Mouse (Mus musculus): ENCODE data around the gene Cds1. TPM values are rescaled to one million over a fixed set of nuclear protein-coding genes. Genes with fewer than 3 reads are reported as not detected.

Cds1 gene
- polyA plus RNA-seq, 1 experiment from 2014 or later: 10.2 TPM

DNA sequence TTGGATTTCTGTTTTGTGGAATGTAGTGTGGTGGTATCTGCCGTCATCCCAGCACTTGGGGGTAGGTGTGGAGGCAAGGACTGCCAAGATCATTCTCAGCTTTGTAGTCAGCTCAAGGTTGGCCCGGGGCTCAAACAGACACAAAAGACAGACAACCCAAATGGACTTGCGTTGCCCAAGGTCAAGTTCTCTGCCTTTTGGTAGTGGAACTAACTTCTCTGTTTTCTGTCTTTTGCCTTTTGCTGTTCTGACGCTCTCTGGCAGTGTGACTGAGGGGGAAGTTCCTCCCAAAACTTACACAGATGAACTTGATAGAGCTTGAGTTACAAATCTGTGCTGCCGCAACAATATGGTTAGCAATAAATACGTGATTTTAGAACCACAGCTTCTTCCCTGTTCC, 1.3 kb downstream of the Cds1 start:
- ATAC-seq (ENCODE audit: low read depth): no peak
- H3K9me3 ChIP-seq (ENCODE audit: control insufficient read depth, low read length): no peaks in the 10 kb centered on the region
- peaks cover 38% of the 10 kb centered on the region for H3K27me3 ChIP-seq (replicated peaks; ENCODE audit: control insufficient read depth, insufficient read depth, low read length)
- peak overlapping the region; percentile 99 for H3K4me2 ChIP-seq (ENCODE audit: low read depth, low read length)
- no peaks in the 10 kb centered on the region for H3K36me3 ChIP-seq (ENCODE audit: control insufficient read depth, insufficient read depth, low read length)
- peaks cover 10% of the 10 kb centered on the region; the same call in 1 of the 2 replicates for H3K4me1 ChIP-seq (ENCODE audit: control insufficient read depth, insufficient read depth, low read length)
- H3K4me3 ChIP-seq (ENCODE audit: low read depth, low read length): peak overlapping the region; percentile 76
- H3K9ac ChIP-seq (ENCODE audit: low read depth, low read length): no peak overlapping the region; the same call in 1 of the 2 replicates
- no peak for DNase-seq (ENCODE audit: low spot score)
- 14% methylated on average over 6 of the region's 6 CpGs for WGBS
- H3K27ac ChIP-seq (replicated peaks; ENCODE audit: low read depth, low read length): no peak overlapping the region

DNA sequence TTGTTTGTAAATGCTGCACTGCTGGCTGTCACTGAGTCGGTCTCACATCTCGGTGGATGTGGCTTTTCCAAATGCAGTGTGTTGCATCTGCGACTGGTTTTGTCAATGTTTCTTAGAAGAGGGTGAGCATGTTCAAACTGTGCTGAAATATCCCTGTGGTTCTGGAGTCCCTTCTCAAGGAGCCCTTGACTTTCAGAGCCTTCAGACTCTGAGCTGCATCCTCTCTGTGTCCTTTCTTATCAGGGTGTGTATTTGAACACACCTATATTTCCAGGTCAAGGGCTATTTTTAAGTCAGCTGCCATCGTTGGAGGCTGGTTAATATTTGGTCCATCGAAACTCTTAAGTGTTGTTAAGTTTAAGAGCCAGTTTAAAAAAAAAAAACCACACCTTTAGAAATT, 2.2 kb downstream of the Cds1 start:
- Histone ChIP-seq H3K4me1 (ENCODE audit: control insufficient read depth, insufficient read depth, low read length) (peaks cover 10% of the 10 kb centered on the region; the same call in 1 of the 2 replicates), H3K36me3 (ENCODE audit: control insufficient read depth, insufficient read depth, low read length) (no peaks in the 10 kb centered on the region), H3K4me2 (ENCODE audit: low read depth, low read length) (peak overlapping the region; percentile 99), H3K9ac (ENCODE audit: low read depth, low read length) (no peak overlapping the region), H3K27ac (replicated peaks; ENCODE audit: low read depth, low read length) (no peak overlapping the region), H3K4me3 (ENCODE audit: low read depth, low read length) (peak overlapping the region; percentile 76; the same call in 1 of the 2 replicates), H3K9me3 (ENCODE audit: control insufficient read depth, low read length) (no peaks in the 10 kb centered on the region), H3K27me3 (replicated peaks; ENCODE audit: control insufficient read depth, insufficient read depth, low read length) (peaks cover 38% of the 10 kb centered on the region)
- ATAC-seq (ENCODE audit: low read depth) (no peak), DNase-seq (ENCODE audit: low spot score) (no peak)
- WGBS: 49% methylated on average over 5 of the region's 5 CpGs

DNA sequence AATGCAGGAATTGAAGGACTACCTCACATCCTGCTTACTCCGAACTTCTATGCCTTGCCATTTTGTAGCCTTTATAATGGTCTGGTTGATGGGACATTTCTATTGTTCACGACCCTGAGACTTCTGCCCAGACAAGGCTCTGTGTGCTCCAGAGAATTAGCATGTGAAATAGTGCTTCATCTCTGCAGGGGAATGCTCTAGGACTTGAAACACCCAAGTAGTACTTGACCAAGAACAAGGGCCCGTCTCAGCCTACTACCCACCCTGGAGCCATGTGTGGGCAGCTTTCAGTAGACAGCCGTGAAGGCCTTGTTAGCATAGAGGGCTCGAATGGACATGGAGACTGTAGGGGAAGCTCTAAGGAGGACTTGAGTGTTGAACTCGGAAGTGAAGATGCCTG, 2.6 kb downstream of the Cds1 start:
- 77% methylated on average over 6 of the region's 6 CpGs for WGBS
- Histone ChIP-seq H3K4me2 (ENCODE audit: low read depth, low read length) (no peak overlapping the region), H3K9me3 (ENCODE audit: control insufficient read depth, low read length) (no peaks in the 10 kb centered on the region), H3K4me1 (ENCODE audit: control insufficient read depth, insufficient read depth, low read length) (peaks cover 10% of the 10 kb centered on the region; the same call in 1 of the 2 replicates), H3K9ac (ENCODE audit: low read depth, low read length) (no peak overlapping the region), H3K27ac (replicated peaks; ENCODE audit: low read depth, low read length) (no peak overlapping the region), H3K4me3 (ENCODE audit: low read depth, low read length) (no peak overlapping the region), H3K27me3 (replicated peaks; ENCODE audit: control insufficient read depth, insufficient read depth, low read length) (peaks cover 38% of the 10 kb centered on the region), H3K36me3 (ENCODE audit: control insufficient read depth, insufficient read depth, low read length) (no peaks in the 10 kb centered on the region)
- DNase-seq (ENCODE audit: low spot score) (no peak), ATAC-seq (ENCODE audit: low read depth) (no peak)

DNA sequence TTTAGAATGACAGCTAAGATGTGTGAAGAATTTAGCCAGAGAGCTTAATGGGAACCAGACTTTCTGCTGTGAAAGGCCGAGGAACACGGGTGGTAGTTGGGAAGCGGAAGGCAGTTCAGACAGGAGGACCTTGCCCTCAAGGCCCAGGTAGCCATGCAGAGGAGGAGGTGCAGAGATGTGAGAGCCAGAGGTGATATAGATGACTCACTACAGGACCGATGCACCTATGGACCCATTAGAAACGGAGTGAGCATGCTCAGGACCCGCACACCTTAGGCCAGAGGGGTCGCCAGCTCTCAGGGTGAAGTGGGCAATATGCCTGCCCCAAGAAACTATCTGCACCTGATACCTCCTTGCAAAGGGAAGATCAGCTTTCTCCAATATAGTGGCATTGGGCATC, 3.6 kb downstream of the Cds1 start:
- no peaks in the 10 kb centered on the region for H3K9me3 ChIP-seq (ENCODE audit: control insufficient read depth, low read length)
- H3K27me3 ChIP-seq (replicated peaks; ENCODE audit: control insufficient read depth, insufficient read depth, low read length): peaks cover 34% of the 10 kb centered on the region
- H3K4me1 ChIP-seq (ENCODE audit: control insufficient read depth, insufficient read depth, low read length): peaks cover 10% of the 10 kb centered on the region; the same call in 1 of the 2 replicates
- no peak overlapping the region for H3K27ac ChIP-seq (replicated peaks; ENCODE audit: low read depth, low read length)
- H3K9ac ChIP-seq (ENCODE audit: low read depth, low read length): no peak overlapping the region
- H3K4me2 ChIP-seq (ENCODE audit: low read depth, low read length): no peak overlapping the region
- DNase-seq (ENCODE audit: low spot score) (no peak), ATAC-seq (ENCODE audit: low read depth) (no peak)
- WGBS: 74% methylated on average over 7 of the region's 7 CpGs
- no peaks in the 10 kb centered on the region for H3K36me3 ChIP-seq (ENCODE audit: control insufficient read depth, insufficient read depth, low read length)
- H3K4me3 ChIP-seq (ENCODE audit: low read depth, low read length): no peak overlapping the region

DNA sequence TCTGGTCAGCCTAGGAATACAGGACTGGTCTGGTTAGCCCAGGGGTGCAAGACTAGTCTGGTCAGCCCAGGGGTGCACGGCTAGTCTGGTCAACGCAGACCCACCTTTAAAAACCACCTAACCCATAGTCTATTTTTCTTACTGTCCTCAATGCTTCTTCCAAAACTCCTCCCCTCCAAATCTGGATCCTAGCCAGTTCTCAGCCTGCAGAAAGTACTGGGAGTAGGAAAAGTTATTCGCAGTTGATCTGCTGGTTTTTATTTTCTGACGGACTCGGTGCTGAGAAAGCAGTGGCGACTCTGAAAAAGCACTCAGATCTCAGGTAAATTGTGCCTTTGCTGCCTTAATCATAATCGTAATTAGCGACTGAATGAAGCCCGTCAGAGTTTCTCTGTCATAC, 7.7 kb downstream of the Cds1 start:
- no peak overlapping the region for H3K4me2 ChIP-seq (ENCODE audit: low read depth, low read length)
- H3K9me3 ChIP-seq (ENCODE audit: control insufficient read depth, low read length): no peaks in the 10 kb centered on the region
- ATAC-seq (ENCODE audit: low read depth) (no peak), DNase-seq (ENCODE audit: low spot score) (peak; percentile 65)
- H3K27ac ChIP-seq (replicated peaks; ENCODE audit: low read depth, low read length): no peak overlapping the region
- no peak overlapping the region for H3K9ac ChIP-seq (ENCODE audit: low read depth, low read length)
- no peak overlapping the region for H3K4me3 ChIP-seq (ENCODE audit: low read depth, low read length)
- peaks cover 11% of the 10 kb centered on the region for H3K27me3 ChIP-seq (replicated peaks; ENCODE audit: control insufficient read depth, insufficient read depth, low read length)
- no peaks in the 10 kb centered on the region for H3K36me3 ChIP-seq (ENCODE audit: control insufficient read depth, insufficient read depth, low read length)
- H3K4me1 ChIP-seq (ENCODE audit: control insufficient read depth, insufficient read depth, low read length): no peaks in the 10 kb centered on the region
- 61% methylated on average over 9 of the region's 9 CpGs for WGBS

DNA sequence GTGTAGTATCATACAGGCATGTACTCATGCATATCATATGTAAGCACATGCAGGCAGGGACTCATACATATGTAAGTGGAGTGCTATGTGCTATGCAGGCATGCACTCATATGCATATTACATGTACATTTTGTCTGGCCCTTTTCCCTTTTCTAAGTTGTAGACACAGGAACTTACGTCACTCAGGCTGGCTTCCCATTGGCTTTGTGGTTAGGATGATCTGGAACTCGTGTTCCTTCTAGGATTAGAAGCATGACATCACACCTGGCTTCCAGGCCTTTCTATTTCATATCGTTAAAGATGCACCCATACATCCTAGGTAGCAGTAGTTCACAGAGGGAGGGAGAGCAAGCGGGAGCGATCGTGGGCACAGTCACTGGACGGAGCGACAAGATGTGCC, 10.3 kb downstream of the Cds1 start:
- H3K9ac ChIP-seq (ENCODE audit: low read depth, low read length): no peak overlapping the region
- H3K4me2 ChIP-seq (ENCODE audit: low read depth, low read length): no peak overlapping the region
- no peaks in the 10 kb centered on the region for H3K9me3 ChIP-seq (ENCODE audit: control insufficient read depth, low read length)
- H3K36me3 ChIP-seq (ENCODE audit: control insufficient read depth, insufficient read depth, low read length): no peaks in the 10 kb centered on the region
- 84% methylated on average over 8 of the region's 8 CpGs for WGBS
- H3K4me3 ChIP-seq (ENCODE audit: low read depth, low read length): no peak overlapping the region
- H3K4me1 ChIP-seq (ENCODE audit: control insufficient read depth, insufficient read depth, low read length): 0 out of 2 replicates have a peak, but pooled peaks cover 3% of the 10 kb centered on the region
- no peak overlapping the region for H3K27ac ChIP-seq (replicated peaks; ENCODE audit: low read depth, low read length)
- no peaks in the 10 kb centered on the region; the same call in 1 of the 2 replicates for H3K27me3 ChIP-seq (replicated peaks; ENCODE audit: control insufficient read depth, insufficient read depth, low read length)
- DNase-seq (ENCODE audit: low spot score) (no peak), ATAC-seq (ENCODE audit: low read depth) (no peak)

DNA sequence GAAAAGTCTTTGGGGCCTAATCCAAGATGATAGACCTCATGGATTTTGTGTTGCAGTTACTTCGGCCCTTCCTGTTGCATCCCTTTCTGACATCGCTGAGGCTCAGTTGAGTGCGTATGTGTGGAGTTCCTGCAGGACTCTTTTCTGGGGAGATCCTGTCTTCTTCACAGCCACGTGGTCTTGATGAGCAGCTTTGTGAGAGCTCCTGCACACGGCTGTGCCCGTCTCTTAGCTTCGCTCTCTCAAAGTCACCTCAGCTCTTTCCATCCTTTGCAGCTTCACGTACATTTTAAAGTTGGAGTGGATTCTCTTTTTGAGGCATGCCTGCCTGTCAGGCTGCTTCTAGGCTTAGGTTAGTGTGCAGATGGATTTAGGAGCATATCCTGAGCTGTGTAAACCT, 11.6 kb downstream of the Cds1 start:
- Histone ChIP-seq H3K27me3 (replicated peaks; ENCODE audit: control insufficient read depth, insufficient read depth, low read length) (no peaks in the 10 kb centered on the region; the same call in 1 of the 2 replicates), H3K27ac (replicated peaks; ENCODE audit: low read depth, low read length) (no peak overlapping the region), H3K4me2 (ENCODE audit: low read depth, low read length) (no peak overlapping the region), H3K9ac (ENCODE audit: low read depth, low read length) (no peak overlapping the region), H3K4me3 (ENCODE audit: low read depth, low read length) (no peak overlapping the region), H3K9me3 (ENCODE audit: control insufficient read depth, low read length) (no peaks in the 10 kb centered on the region), H3K36me3 (ENCODE audit: control insufficient read depth, insufficient read depth, low read length) (no peaks in the 10 kb centered on the region), H3K4me1 (ENCODE audit: control insufficient read depth, insufficient read depth, low read length) (0 out of 2 replicates have a peak, but pooled peaks cover 3% of the 10 kb centered on the region)
- 79% methylated on average over 8 of the region's 8 CpGs for WGBS
- no peak for ATAC-seq (ENCODE audit: low read depth)
- DNase-seq (ENCODE audit: low spot score): no peak

DNA sequence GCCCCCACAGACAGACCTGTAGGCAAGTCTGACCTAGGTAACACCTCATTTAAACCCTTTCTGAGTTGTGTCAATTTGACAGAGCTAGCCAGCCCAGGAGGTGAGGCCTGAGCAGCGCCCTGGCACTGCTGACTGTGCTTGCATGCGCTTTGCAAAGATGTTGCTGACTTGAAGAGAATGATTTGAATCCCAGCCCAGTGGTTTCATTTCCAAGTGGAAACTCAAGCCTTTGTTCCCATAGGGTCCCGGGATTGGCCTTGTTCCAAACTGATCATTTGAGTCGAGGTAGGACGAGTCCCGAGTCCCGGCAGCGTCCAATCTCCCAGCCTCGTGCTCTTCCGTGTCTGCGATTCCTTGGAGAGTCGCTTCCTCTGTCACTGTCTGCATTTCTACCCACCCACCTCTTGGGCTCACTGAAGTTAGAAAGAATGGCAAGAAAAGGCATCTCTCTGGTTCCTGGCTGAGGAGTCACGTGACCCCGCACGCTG, 14.5 kb downstream of the Cds1 start:
- H3K4me3 ChIP-seq (ENCODE audit: low read depth, low read length): no peak overlapping the region
- 74% methylated on average over 15 of the region's 15 CpGs for WGBS
- H3K4me2 ChIP-seq (ENCODE audit: low read depth, low read length): no peak overlapping the region
- peaks cover 3% of the 10 kb centered on the region; the same call in 1 of the 2 replicates for H3K4me1 ChIP-seq (ENCODE audit: control insufficient read depth, insufficient read depth, low read length)
- no peaks in the 10 kb centered on the region for H3K9me3 ChIP-seq (ENCODE audit: control insufficient read depth, low read length)
- no peaks in the 10 kb centered on the region for H3K27me3 ChIP-seq (replicated peaks; ENCODE audit: control insufficient read depth, insufficient read depth, low read length)
- no peak overlapping the region for H3K27ac ChIP-seq (replicated peaks; ENCODE audit: low read depth, low read length)
- DNase-seq (ENCODE audit: low spot score) (peak; percentile 76), ATAC-seq (ENCODE audit: low read depth) (peak; percentile 58; the same call in 1 of the 2 replicates)
- no peaks in the 10 kb centered on the region for H3K36me3 ChIP-seq (ENCODE audit: control insufficient read depth, insufficient read depth, low read length)
- no peak overlapping the region for H3K9ac ChIP-seq (ENCODE audit: low read depth, low read length)

DNA sequence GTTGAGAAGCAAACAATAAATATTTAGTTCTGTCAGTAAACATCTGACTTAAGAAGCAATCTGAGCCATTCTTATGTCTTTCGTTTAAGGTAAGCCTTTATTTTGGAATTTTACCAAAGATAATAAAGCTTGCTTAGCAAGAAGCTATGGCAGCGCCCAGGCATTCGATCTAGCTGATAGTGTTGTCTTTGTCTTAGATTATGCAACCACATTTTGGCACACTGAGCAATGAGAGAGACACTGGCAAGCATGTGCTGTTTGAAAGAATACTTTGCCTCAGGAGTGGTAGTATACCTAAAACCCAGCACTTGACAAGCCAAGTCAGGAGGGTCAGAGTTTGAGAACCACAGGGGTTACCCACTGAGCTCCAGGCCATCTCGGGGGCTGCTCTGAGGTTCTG, 16.0 kb downstream of the Cds1 start:
- DNase-seq (ENCODE audit: low spot score): peak; percentile 65
- H3K36me3 ChIP-seq (ENCODE audit: control insufficient read depth, insufficient read depth, low read length): no peaks in the 10 kb centered on the region
- H3K27me3 ChIP-seq (replicated peaks; ENCODE audit: control insufficient read depth, insufficient read depth, low read length): no peaks in the 10 kb centered on the region
- H3K27ac ChIP-seq (replicated peaks; ENCODE audit: low read depth, low read length): no peak overlapping the region
- H3K9ac ChIP-seq (ENCODE audit: low read depth, low read length): no peak overlapping the region
- 60% methylated on average over 4 of the region's 4 CpGs for WGBS
- peaks cover 3% of the 10 kb centered on the region; the same call in 1 of the 2 replicates for H3K4me1 ChIP-seq (ENCODE audit: control insufficient read depth, insufficient read depth, low read length)
- no peak overlapping the region for H3K4me3 ChIP-seq (ENCODE audit: low read depth, low read length)
- H3K9me3 ChIP-seq (ENCODE audit: control insufficient read depth, low read length): no peaks in the 10 kb centered on the region
- no peak overlapping the region for H3K4me2 ChIP-seq (ENCODE audit: low read depth, low read length)
- ATAC-seq (ENCODE audit: low read depth): no peak; the same call in 1 of the 2 replicates
